Mouse (Mus musculus) midbrain, embryonic 16.5 days (tissue): ENCODE measurements at regions not wholly inside any gene's neighbourhood (a gene's known extent, or its start where the extent isn't known, plus 50 kb on each side); places are given as distances from the start of the nearest gene placed in this dataset.
A peak's percentile ranks its signal among the peaks of the same experiment; 100 is the strongest.

Experiments used
- ATAC-seq: fragments of 200-750 bp; cut with Nextera tagmentation; 2 replicates; pipeline ENCODE4 v1.8.0; 2017; ENCODE audit warnings: moderate TSS enrichment
- H3K27ac ChIP-seq: fragments of 300-500 bp; sonication (generic); 2 replicates; pipeline ENCODE4 v1.5.1; 2014; ENCODE audit warnings: mild to moderate bottlenecking, low read length, mixed read lengths
- H3K27me3 ChIP-seq: fragments of 300-500 bp; sonication (generic); 2 replicates; pipeline ENCODE4 v1.6.1; 2014; ENCODE audit warnings: low read depth, low read length, mixed read lengths; ENCODE audit not compliant: control insufficient read depth, insufficient read depth
- H3K36me3 ChIP-seq: fragments of 300-500 bp; sonication (generic); 2 replicates; pipeline ENCODE4 v1.6.1; 2014; ENCODE audit warnings: mild to moderate bottlenecking, low read length, moderate library complexity, mixed read lengths; ENCODE audit not compliant: control insufficient read depth, insufficient read depth
- H3K4me1 ChIP-seq: fragments of 300-500 bp; sonication (generic); 2 replicates; pipeline ENCODE4 v1.6.1; 2014; ENCODE audit warnings: mild to moderate bottlenecking, low read length, mixed read lengths; ENCODE audit not compliant: control insufficient read depth, insufficient read depth
- H3K4me2 ChIP-seq: fragments of 300-500 bp; sonication (generic); 2 replicates; pipeline ENCODE4 v1.6.1; 2014; ENCODE audit warnings: mild to moderate bottlenecking, low read length, mixed read lengths
- H3K4me3 ChIP-seq: fragments of 300-500 bp; sonication (generic); 2 replicates; pipeline ENCODE4 v1.5.1; 2014; ENCODE audit warnings: low read depth, mild to moderate bottlenecking, low read length, moderate library complexity, mixed read lengths
- H3K9ac ChIP-seq: fragments of 300-500 bp; sonication (generic); 2 replicates; pipeline ENCODE4 v1.6.1; 2014; ENCODE audit warnings: low read depth, low read length, mixed read lengths
- H3K9me3 ChIP-seq: fragments of 300-500 bp; sonication (generic); replicated peaks from 2 replicates; pipeline ENCODE4 v1.6.1; 2014; ENCODE audit warnings: mild to moderate bottlenecking, low read length, mixed read lengths; ENCODE audit not compliant: control insufficient read depth, poor library complexity, severe bottlenecking
- WGBS: fragments of 180-500 bp; shearing (Covaris S2); extraction: QIAGEN DNeasy Blood & Tissue Kit; methylation state at CpG from one replicate; pipeline ENCODE4 v1.1.7; 2014; 5-methylcytosine and 5-hydroxymethylcytosine counted together

- WGBS, result 53% methylated on average over 6 of the region's 6 CpGs
- no peaks in the 10 kb centered on the region for H3K4me1 ChIP-seq
- no peak overlapping the region for H3K9ac ChIP-seq
- no peak overlapping the region for H3K27ac ChIP-seq
- 0 out of 2 replicates have a peak, but pooled peaks have one; percentile 21 for ATAC-seq
- no peaks in the 10 kb centered on the region for H3K36me3 ChIP-seq
- no peak overlapping the region for H3K4me3 ChIP-seq
- no peaks in the 10 kb centered on the region for H3K27me3 ChIP-seq
- no peaks in the 10 kb centered on the region for H3K9me3 ChIP-seq
- H3K4me2 ChIP-seq, result no peak overlapping the region
Observed at GRCm38 (mm10) chr14:104264919-104265764, 202.7 kb downstream of the Pou4f1 start.

- ATAC-seq, result no peak
- 81% methylated on average over 5 of the region's 5 CpGs for WGBS
- Histone ChIP-seq H3K4me3 (no peak overlapping the region), H3K9me3 (no peaks in the 10 kb centered on the region), H3K4me1 (no peaks in the 10 kb centered on the region), H3K36me3 (no peaks in the 10 kb centered on the region), H3K4me2 (no peak overlapping the region), H3K27ac (no peak overlapping the region), H3K27me3 (no peaks in the 10 kb centered on the region), H3K9ac (no peak overlapping the region)
Observed at GRCm38 (mm10) chr14:104216965-104217364, 250.8 kb downstream of the Pou4f1 start.

- Histone ChIP-seq H3K9me3 (no peaks in the 10 kb centered on the region), H3K4me3 (no peak overlapping the region)
Observed at GRCm38 (mm10) chr14:104210719-104211118, 257.1 kb downstream of the Pou4f1 start.

GRCm38 (mm10) chr14:104208855-104209254 lies 258.9 kb downstream of the Pou4f1 start:
- no peaks in the 10 kb centered on the region for H3K9me3 ChIP-seq
- H3K4me3 ChIP-seq, result no peak overlapping the region
- no peak overlapping the region for H3K27ac ChIP-seq
- H3K36me3 ChIP-seq, result no peaks in the 10 kb centered on the region
- ATAC-seq, result no peak
- H3K4me2 ChIP-seq, result no peak overlapping the region
- H3K9ac ChIP-seq, result no peak overlapping the region
- H3K4me1 ChIP-seq, result no peaks in the 10 kb centered on the region
- no peaks in the 10 kb centered on the region for H3K27me3 ChIP-seq
- WGBS, result 75% methylated on average over 4 of the region's 4 CpGs

More at GRCm38 (mm10) chr14:104210719-104211118, 257.1 kb downstream of the Pou4f1 start:
- no peak for ATAC-seq
- Histone ChIP-seq H3K36me3 (no peaks in the 10 kb centered on the region), H3K9ac (no peak overlapping the region), H3K4me2 (no peak overlapping the region), H3K4me1 (no peaks in the 10 kb centered on the region), H3K27ac (no peak overlapping the region), H3K27me3 (no peaks in the 10 kb centered on the region)
- WGBS, result 64% methylated on average over 3 of the region's 3 CpGs

GRCm38 (mm10) chr14:104208040-104208816 lies 259.6 kb downstream of the Pou4f1 start:
- H3K9ac ChIP-seq, result no peak overlapping the region
- no peaks in the 10 kb centered on the region for H3K36me3 ChIP-seq
- H3K27ac ChIP-seq, result no peak overlapping the region
- no peaks in the 10 kb centered on the region for H3K9me3 ChIP-seq
- no peak overlapping the region for H3K4me2 ChIP-seq
- H3K27me3 ChIP-seq, result no peaks in the 10 kb centered on the region
- 76% methylated on average over 7 of the region's 7 CpGs for WGBS
- H3K4me3 ChIP-seq, result no peak overlapping the region
- H3K4me1 ChIP-seq, result no peaks in the 10 kb centered on the region
- no peak for ATAC-seq

GRCm38 (mm10) chr14:104206602-104207001 lies 261.2 kb downstream of the Pou4f1 start:
- no peak overlapping the region for H3K9ac ChIP-seq
- ATAC-seq, result no peak
- no peaks in the 10 kb centered on the region for H3K4me1 ChIP-seq
- no peak overlapping the region for H3K4me3 ChIP-seq
- WGBS, result 71% methylated on average over 2 of the region's 2 CpGs
- H3K27ac ChIP-seq, result no peak overlapping the region
- no peaks in the 10 kb centered on the region for H3K9me3 ChIP-seq
- H3K36me3 ChIP-seq, result no peaks in the 10 kb centered on the region
- H3K4me2 ChIP-seq, result no peak overlapping the region
- H3K27me3 ChIP-seq, result no peaks in the 10 kb centered on the region

GRCm38 (mm10) chr14:104203239-104203986 lies 264.4 kb downstream of the Pou4f1 start:
- Histone ChIP-seq H3K27me3 (no peaks in the 10 kb centered on the region), H3K9me3 (no peaks in the 10 kb centered on the region), H3K4me1 (no peaks in the 10 kb centered on the region), H3K4me2 (no peak overlapping the region), H3K4me3 (no peak overlapping the region), H3K36me3 (no peaks in the 10 kb centered on the region), H3K27ac (no peak overlapping the region), H3K9ac (no peak overlapping the region)
- WGBS, result 73% methylated on average over 17 of the region's 17 CpGs
- no peak for ATAC-seq

GRCm38 (mm10) chr14:104193198-104193597 lies 274.6 kb downstream of the Pou4f1 start:
- peak; percentile 38; the same call in 1 of the 2 replicates for ATAC-seq

More at GRCm38 (mm10) chr14:104193198-104193597, 274.6 kb downstream of the Pou4f1 start:
- no peaks in the 10 kb centered on the region for H3K27me3 ChIP-seq
- H3K4me1 ChIP-seq, result no peaks in the 10 kb centered on the region
- H3K36me3 ChIP-seq, result no peaks in the 10 kb centered on the region
- H3K4me2 ChIP-seq, result peak overlapping the region; percentile 28
- H3K27ac ChIP-seq, result peak overlapping the region; percentile 64
- no peak overlapping the region for H3K9ac ChIP-seq
- H3K9me3 ChIP-seq, result no peaks in the 10 kb centered on the region
- H3K4me3 ChIP-seq, result peak overlapping the region; percentile 7; the same call in 1 of the 2 replicates
- 52% methylated on average over 11 of the region's 11 CpGs for WGBS
